Mouse (Mus musculus): ENCODE results near the gene Fam187b.

DNA sequence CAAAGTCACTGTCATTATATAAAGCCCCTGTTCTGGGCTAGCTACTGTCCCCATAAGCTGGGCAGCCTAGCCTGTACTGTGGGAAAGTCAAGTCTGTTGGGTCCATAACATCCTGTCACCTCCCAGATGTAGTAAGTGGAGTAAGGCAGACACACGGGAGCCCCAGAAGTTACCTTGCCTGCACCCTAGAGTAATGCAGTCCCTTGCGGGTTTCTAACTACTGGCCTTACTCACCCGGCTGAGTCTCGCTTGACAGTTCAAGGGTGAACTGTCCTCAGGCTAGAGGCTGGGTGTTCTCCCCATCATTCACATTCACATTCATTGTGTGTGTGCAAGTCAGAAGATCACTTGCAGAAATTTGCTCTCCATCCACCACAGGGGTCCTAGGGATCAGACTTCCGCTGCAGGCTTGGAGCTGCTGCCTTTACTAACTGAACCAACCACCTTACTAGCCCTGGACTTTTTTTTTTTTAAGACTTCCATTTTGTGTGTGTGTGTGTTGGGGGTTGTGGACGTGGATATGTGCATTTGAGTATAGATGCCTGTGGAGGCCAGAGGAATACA lies 13.7 kb upstream of the Fam187b start:
- TF ChIP-seq CTCF (IDR thresholded peaks at IDR 0.05; ENCODE audit: extremely low read depth, insufficient read depth, insufficient read length, insufficient replicate concordance) (no peak), POLR2A (IDR thresholded peaks at IDR 0.05; ENCODE audit: low read depth, low read length) (no peak)

All from spleen, adult 2 months (tissue).